Mouse (Mus musculus): ENCODE data around the gene Ap3s2. TPM values are rescaled to one million over a fixed set of nuclear protein-coding genes. Genes with fewer than 3 reads are reported as not detected.

The Ap3s2 gene
- polyA plus RNA-seq, 1 experiment from 2014 or later: 8.0 TPM

DNA sequence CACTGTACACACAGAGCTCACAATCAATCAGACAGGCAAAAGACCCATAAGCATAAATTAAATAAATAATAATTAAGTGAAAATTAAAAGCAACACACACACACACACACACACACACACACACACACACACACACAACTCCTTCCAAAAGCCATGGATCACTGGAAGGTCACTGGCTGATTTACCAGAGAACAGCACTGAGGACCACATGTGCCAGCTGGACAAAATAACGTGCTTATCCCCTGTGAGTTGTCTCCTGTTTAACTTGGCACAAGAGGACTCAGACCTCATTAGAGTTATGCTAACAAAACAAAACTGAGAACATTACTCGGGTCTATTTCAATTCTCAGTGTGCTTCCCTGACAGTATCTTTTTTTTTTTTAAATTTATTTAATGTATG, 13.1 kb downstream of the Ap3s2 start:
- H3K27me3 ChIP-seq (ENCODE audit: insufficient read depth, low read length): no peaks in the 10 kb centered on the region
- ATAC-seq (no peak), DNase-seq (no peak)
- TF ChIP-seq EP300 (IDR thresholded peaks at IDR 0.05; ENCODE audit: low read depth) (no peak), CTCF (IDR thresholded peaks at IDR 0.05; ENCODE audit: low read depth) (no peak)
- no peaks in the 10 kb centered on the region for H3K9me3 ChIP-seq (ENCODE audit: low read length)
- H3K4me3 ChIP-seq (ENCODE audit: low read depth, low read length): no peak overlapping the region
- H3K36me3 ChIP-seq (replicated peaks; ENCODE audit: insufficient read depth, low read length): peaks cover 27% of the 10 kb centered on the region
- H3K4me2 ChIP-seq (ENCODE audit: low read depth, low read length): no peak overlapping the region
- H3K9ac ChIP-seq (replicated peaks): no peak overlapping the region
- no peak overlapping the region for H3K27ac ChIP-seq (ENCODE audit: low read depth)
- 65% methylated on average over 2 of the region's 2 CpGs for WGBS (ENCODE audit: insufficient replicate concordance)
- H3K4me1 ChIP-seq (ENCODE audit: insufficient read depth): no peaks in the 10 kb centered on the region

DNA sequence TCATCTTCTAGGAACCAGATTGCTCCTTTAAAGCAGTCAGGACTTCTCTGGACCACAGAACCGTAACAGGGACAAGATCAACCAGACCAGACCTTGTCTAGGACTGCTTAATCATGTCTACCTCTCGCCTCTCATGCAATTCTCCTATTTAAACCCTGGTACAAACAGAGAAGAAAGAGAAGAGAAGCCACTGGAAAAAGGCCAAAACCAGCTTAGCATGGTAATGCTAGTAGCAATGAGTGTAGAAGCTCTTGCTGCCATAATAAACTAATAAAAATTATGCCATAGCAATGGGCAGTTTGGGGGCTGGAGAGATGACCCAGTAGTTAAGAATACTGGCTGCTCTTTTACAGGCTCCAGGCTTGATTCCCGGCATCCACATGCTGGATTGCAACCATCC, 13.5 kb downstream of the Ap3s2 start:
- WGBS (ENCODE audit: insufficient replicate concordance): 89% methylated on average over 3 of the region's 3 CpGs
- no peaks in the 10 kb centered on the region for H3K9me3 ChIP-seq (ENCODE audit: low read length)
- DNase-seq (no peak), ATAC-seq (no peak)
- no peak overlapping the region for H3K4me2 ChIP-seq (ENCODE audit: low read depth, low read length)
- H3K4me1 ChIP-seq (ENCODE audit: insufficient read depth): no peaks in the 10 kb centered on the region
- peaks cover 29% of the 10 kb centered on the region for H3K36me3 ChIP-seq (replicated peaks; ENCODE audit: insufficient read depth, low read length)
- no peaks in the 10 kb centered on the region for H3K27me3 ChIP-seq (ENCODE audit: insufficient read depth, low read length)
- no peak overlapping the region for H3K4me3 ChIP-seq (ENCODE audit: low read depth, low read length)
- no peak overlapping the region for H3K27ac ChIP-seq (ENCODE audit: low read depth)
- TF ChIP-seq EP300 (IDR thresholded peaks at IDR 0.05; ENCODE audit: low read depth): no peak
- no peak for TF ChIP-seq CTCF (IDR thresholded peaks at IDR 0.05; ENCODE audit: low read depth)
- H3K9ac ChIP-seq (replicated peaks): no peak overlapping the region

DNA sequence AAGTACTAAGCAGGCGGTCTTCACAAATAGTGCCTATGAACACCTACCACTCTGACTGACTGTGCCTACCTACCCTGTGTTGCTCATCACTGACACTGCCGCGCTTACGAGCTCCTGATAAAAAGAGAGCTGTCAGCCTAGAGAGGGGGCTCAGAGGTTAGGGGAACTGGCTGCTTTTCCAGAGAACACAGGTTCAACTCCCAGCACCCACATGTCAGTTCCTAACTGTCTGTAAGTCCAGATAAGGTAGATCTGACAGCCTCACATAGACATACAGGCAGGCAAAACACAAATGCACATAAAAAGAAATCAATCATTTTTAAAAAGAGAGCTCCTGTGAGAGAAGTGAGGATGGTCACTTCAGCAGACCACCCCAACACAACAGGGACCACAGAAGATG, 15.3 kb downstream of the Ap3s2 start:
- Histone ChIP-seq H3K27ac (ENCODE audit: low read depth) (no peak overlapping the region), H3K27me3 (ENCODE audit: insufficient read depth, low read length) (no peaks in the 10 kb centered on the region), H3K9ac (replicated peaks) (no peak overlapping the region), H3K36me3 (replicated peaks; ENCODE audit: insufficient read depth, low read length) (peaks cover 31% of the 10 kb centered on the region), H3K4me3 (ENCODE audit: low read depth, low read length) (no peak overlapping the region), H3K9me3 (ENCODE audit: low read length) (no peaks in the 10 kb centered on the region), H3K4me1 (ENCODE audit: insufficient read depth) (no peaks in the 10 kb centered on the region), H3K4me2 (ENCODE audit: low read depth, low read length) (no peak overlapping the region)
- DNase-seq: no peak
- no peak for TF ChIP-seq CTCF (IDR thresholded peaks at IDR 0.05; ENCODE audit: low read depth)
- no peak for TF ChIP-seq EP300 (IDR thresholded peaks at IDR 0.05; ENCODE audit: low read depth)
- WGBS (ENCODE audit: insufficient replicate concordance): 82% methylated on average over 4 of the region's 4 CpGs
- no peak for ATAC-seq

DNA sequence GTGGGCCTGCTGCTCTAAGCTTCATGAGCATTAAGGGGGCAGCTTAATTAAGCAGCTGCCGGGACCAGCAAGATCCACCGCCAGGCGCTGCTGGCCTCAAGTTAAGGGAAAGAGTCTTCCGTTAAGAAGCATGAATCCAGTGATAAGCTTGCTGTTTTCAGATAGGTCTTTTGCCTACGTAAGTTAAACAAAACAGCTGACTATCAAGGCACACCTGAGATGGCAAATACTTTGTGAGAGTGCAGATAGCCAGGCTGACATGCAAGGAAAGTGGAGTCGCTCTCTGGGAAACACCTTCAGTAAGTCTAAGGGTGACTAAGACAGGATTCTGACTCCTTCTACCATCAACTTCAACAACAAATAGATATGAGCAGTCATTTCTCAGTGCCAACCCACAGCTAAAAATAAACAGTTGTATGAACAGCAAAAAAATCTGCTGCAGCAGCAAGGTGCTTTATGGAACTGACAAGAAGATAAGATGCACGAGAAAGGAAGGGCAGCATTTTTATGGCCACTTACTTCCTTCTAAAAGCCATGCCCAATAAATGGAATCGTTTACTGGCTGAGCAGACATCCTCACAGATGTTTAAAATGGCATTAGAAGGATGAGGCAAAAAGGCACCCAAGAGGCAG, 17.2 kb downstream of the Ap3s2 start:
- Histone ChIP-seq H3K27ac (ENCODE audit: low read depth) (no peak overlapping the region), H3K36me3 (replicated peaks; ENCODE audit: insufficient read depth, low read length) (peaks cover 25% of the 10 kb centered on the region), H3K9ac (replicated peaks) (no peak overlapping the region), H3K27me3 (ENCODE audit: insufficient read depth, low read length) (no peaks in the 10 kb centered on the region), H3K4me2 (ENCODE audit: low read depth, low read length) (no peak overlapping the region), H3K9me3 (ENCODE audit: low read length) (no peaks in the 10 kb centered on the region), H3K4me3 (ENCODE audit: low read depth, low read length) (no peak overlapping the region), H3K4me1 (ENCODE audit: insufficient read depth) (no peaks in the 10 kb centered on the region)
- WGBS (ENCODE audit: insufficient replicate concordance): 54% methylated on average over 8 of the region's 8 CpGs
- ATAC-seq: no peak
- no peak for TF ChIP-seq CTCF (IDR thresholded peaks at IDR 0.05; ENCODE audit: low read depth)
- peak; percentile 80 for TF ChIP-seq EP300 (IDR thresholded peaks at IDR 0.05; ENCODE audit: low read depth)
- no peak for DNase-seq

GRCm38 (mm10) chr7:79900753-79901152, 19.7 kb downstream of the Ap3s2 start:
- no peaks in the 10 kb centered on the region for H3K9me3 ChIP-seq (ENCODE audit: low read length)
- no peaks in the 10 kb centered on the region for H3K27me3 ChIP-seq (ENCODE audit: insufficient read depth, low read length)
- no peak for TF ChIP-seq CTCF (IDR thresholded peaks at IDR 0.05; ENCODE audit: low read depth)
- no peak for TF ChIP-seq EP300 (IDR thresholded peaks at IDR 0.05; ENCODE audit: low read depth)
- WGBS (ENCODE audit: insufficient replicate concordance): 70% methylated on average over 6 of the region's 6 CpGs
- H3K9ac ChIP-seq (replicated peaks): no peak overlapping the region
- no peak for DNase-seq
- H3K36me3 ChIP-seq (replicated peaks; ENCODE audit: insufficient read depth, low read length): peaks cover 25% of the 10 kb centered on the region
- peak; percentile 58 for ATAC-seq
- H3K4me2 ChIP-seq (ENCODE audit: low read depth, low read length): no peak overlapping the region
- H3K4me3 ChIP-seq (ENCODE audit: low read depth, low read length): no peak overlapping the region
- no peak overlapping the region for H3K27ac ChIP-seq (ENCODE audit: low read depth)
- H3K4me1 ChIP-seq (ENCODE audit: insufficient read depth): no peaks in the 10 kb centered on the region

- 76% methylated on average over 3 of the region's 3 CpGs for WGBS (ENCODE audit: insufficient replicate concordance)
Measured at GRCm38 (mm10) chr7:79895225-79895624, 25.2 kb downstream of the Ap3s2 start.

More at GRCm38 (mm10) chr7:79895225-79895624, 25.2 kb downstream of the Ap3s2 start:
- Histone ChIP-seq H3K4me2 (ENCODE audit: low read depth, low read length) (no peak overlapping the region), H3K9me3 (ENCODE audit: low read length) (no peaks in the 10 kb centered on the region), H3K9ac (replicated peaks) (no peak overlapping the region), H3K4me1 (ENCODE audit: insufficient read depth) (no peaks in the 10 kb centered on the region), H3K36me3 (replicated peaks; ENCODE audit: insufficient read depth, low read length) (peaks cover 10% of the 10 kb centered on the region; the same call in 1 of the 2 replicates), H3K27me3 (ENCODE audit: insufficient read depth, low read length) (no peaks in the 10 kb centered on the region), H3K27ac (ENCODE audit: low read depth) (no peak overlapping the region), H3K4me3 (ENCODE audit: low read depth, low read length) (no peak overlapping the region)
- no peak for TF ChIP-seq CTCF (IDR thresholded peaks at IDR 0.05; ENCODE audit: low read depth)
- no peak for TF ChIP-seq EP300 (IDR thresholded peaks at IDR 0.05; ENCODE audit: low read depth)
- no peak for ATAC-seq
- no peak for DNase-seq
